Mouse (Mus musculus): ENCODE data around the gene Tal1. TPM values are rescaled to one million over a fixed set of nuclear protein-coding genes. Genes with fewer than 3 reads are reported as not detected.

Tal1 gene
- not detected in 2 replicates for polyA plus RNA-seq (2011; ENCODE audit: insufficient read length, low read depth, missing spikeins)

GRCm38 (mm10) chr4:115056371-115056920 is at the start of gene Tal1:
Gene Tal1, plus strand, starts transcription at chr4:115056426.
- Histone ChIP-seq H3K4me1 (ENCODE audit: control insufficient read depth, insufficient read depth, low read length) (no peaks in the 10 kb centered on the region; the same call in 1 of the 2 replicates), H3K27ac (ENCODE audit: insufficient read depth, low read length) (no peak within 1 kb of the TSS), H3K4me3 (ENCODE audit: insufficient read depth, low read length) (peak within 1 kb of the TSS; percentile 18)
- TF ChIP-seq CTCF (IDR thresholded peaks at IDR 0.05; ENCODE audit: borderline replicate concordance, insufficient read depth, low read length) = no peak
- TF ChIP-seq POLR2A (IDR thresholded peaks at IDR 0.05; ENCODE audit: low read depth, low read length) = no peak

DNA sequence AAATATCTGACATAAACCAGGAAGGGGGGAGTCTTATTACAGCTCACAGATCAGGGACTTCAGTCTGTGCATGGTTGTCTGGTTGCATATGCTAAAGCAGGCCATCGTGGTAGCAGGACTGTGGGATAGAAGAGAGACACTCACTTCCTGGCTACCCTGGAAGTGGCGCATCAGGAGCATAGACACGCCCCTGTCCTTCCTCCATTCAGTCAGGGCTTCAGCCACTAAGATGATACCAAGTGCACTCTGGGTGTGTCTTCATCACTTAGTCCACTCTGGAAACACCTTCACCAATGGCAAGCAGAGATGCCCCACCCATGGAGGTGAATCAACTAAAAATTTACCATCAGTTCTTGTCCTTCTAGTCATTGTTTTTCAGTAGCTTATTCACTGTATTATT is 42.0 kb upstream of the Tal1 start:
- no peaks in the 10 kb centered on the region for H3K4me1 ChIP-seq (ENCODE audit: control insufficient read depth, insufficient read depth, low read length)
- H3K27ac ChIP-seq (ENCODE audit: insufficient read depth, low read length) = no peak overlapping the region
- no peak overlapping the region for H3K4me3 ChIP-seq (ENCODE audit: insufficient read depth, low read length)
- TF ChIP-seq CTCF (IDR thresholded peaks at IDR 0.05; ENCODE audit: borderline replicate concordance, insufficient read depth, low read length) = no peak
- TF ChIP-seq POLR2A (IDR thresholded peaks at IDR 0.05; ENCODE audit: low read depth, low read length) = no peak

DNA sequence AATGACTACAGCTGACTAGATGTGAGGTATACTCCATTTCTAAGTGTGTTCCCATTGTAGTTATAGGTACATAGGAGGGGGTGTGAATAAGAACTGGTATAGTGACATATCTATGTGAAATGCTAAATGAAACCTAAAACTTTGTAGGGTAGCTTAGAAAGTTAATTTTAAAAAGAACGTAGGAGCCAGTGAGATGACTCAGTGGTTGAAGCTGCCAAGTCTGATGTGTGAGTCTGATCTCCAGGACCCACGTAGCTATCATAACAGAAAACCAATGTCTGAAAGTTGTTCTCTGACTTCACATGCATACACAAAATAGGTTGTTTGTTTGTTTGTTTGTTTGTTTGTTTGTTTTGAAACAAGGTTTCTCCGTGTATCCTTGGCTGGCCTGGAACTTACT is 36.2 kb upstream of the Tal1 start:
- H3K4me3 ChIP-seq (ENCODE audit: insufficient read depth, low read length) = no peak overlapping the region
- peaks cover 2% of the 10 kb centered on the region; the same call in 1 of the 2 replicates for H3K4me1 ChIP-seq (ENCODE audit: control insufficient read depth, insufficient read depth, low read length)
- TF ChIP-seq POLR2A (IDR thresholded peaks at IDR 0.05; ENCODE audit: low read depth, low read length) = no peak
- no peak for TF ChIP-seq CTCF (IDR thresholded peaks at IDR 0.05; ENCODE audit: borderline replicate concordance, insufficient read depth, low read length)
- peak overlapping the region; percentile 68; the same call in 1 of the 2 replicates for H3K27ac ChIP-seq (ENCODE audit: insufficient read depth, low read length)

DNA sequence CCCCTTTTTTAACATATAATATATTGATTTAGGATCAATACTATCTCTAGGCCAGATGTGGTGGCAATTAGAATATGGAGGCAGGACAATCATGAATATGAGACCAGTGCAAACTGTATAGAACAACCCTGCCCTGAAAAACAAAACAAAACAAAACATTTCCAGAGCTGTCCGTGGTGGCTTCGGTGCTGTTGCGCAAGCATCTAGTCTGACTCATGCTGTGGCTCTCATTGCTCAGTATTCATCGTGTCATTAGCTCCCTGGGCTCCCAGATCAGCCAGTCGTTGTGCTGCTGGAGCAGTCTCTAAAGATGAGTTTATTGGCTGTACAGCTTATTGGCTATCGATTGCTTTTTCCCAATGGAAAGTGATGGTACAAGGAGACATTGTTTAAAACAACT is 21.2 kb upstream of the Tal1 start:
- Histone ChIP-seq H3K4me3 (ENCODE audit: insufficient read depth, low read length) (no peak overlapping the region), H3K27ac (ENCODE audit: insufficient read depth, low read length) (no peak overlapping the region), H3K4me1 (ENCODE audit: control insufficient read depth, insufficient read depth, low read length) (no peaks in the 10 kb centered on the region)
- TF ChIP-seq CTCF (IDR thresholded peaks at IDR 0.05; ENCODE audit: borderline replicate concordance, insufficient read depth, low read length) = no peak
- TF ChIP-seq POLR2A (IDR thresholded peaks at IDR 0.05; ENCODE audit: low read depth, low read length) = no peak

- Histone ChIP-seq H3K4me1 (ENCODE audit: control insufficient read depth, insufficient read depth, low read length) (no peaks in the 10 kb centered on the region), H3K4me3 (ENCODE audit: insufficient read depth, low read length) (no peak overlapping the region), H3K27ac (ENCODE audit: insufficient read depth, low read length) (no peak overlapping the region)
- TF ChIP-seq POLR2A (IDR thresholded peaks at IDR 0.05; ENCODE audit: low read depth, low read length) = no peak
- peak; percentile 74; the same call in 1 of the 2 replicates for TF ChIP-seq CTCF (IDR thresholded peaks at IDR 0.05; ENCODE audit: borderline replicate concordance, insufficient read depth, low read length)
Observed at GRCm38 (mm10) chr4:115038242-115038641, 18.0 kb upstream of the Tal1 start.

GRCm38 (mm10) chr4:115045621-115046020 is 10.6 kb upstream of the Tal1 start:
- Histone ChIP-seq H3K27ac (ENCODE audit: insufficient read depth, low read length) (no peak overlapping the region), H3K4me1 (ENCODE audit: control insufficient read depth, insufficient read depth, low read length) (no peaks in the 10 kb centered on the region), H3K4me3 (ENCODE audit: insufficient read depth, low read length) (no peak overlapping the region)
- no peak for TF ChIP-seq POLR2A (IDR thresholded peaks at IDR 0.05; ENCODE audit: low read depth, low read length)
- no peak for TF ChIP-seq CTCF (IDR thresholded peaks at IDR 0.05; ENCODE audit: borderline replicate concordance, insufficient read depth, low read length)

GRCm38 (mm10) chr4:115047750-115048149 is 8.5 kb upstream of the Tal1 start:
- no peak overlapping the region for H3K4me3 ChIP-seq (ENCODE audit: insufficient read depth, low read length)
- H3K27ac ChIP-seq (ENCODE audit: insufficient read depth, low read length) = no peak overlapping the region
- TF ChIP-seq POLR2A (IDR thresholded peaks at IDR 0.05; ENCODE audit: low read depth, low read length) (no peak), CTCF (IDR thresholded peaks at IDR 0.05; ENCODE audit: borderline replicate concordance, insufficient read depth, low read length) (no peak)
- H3K4me1 ChIP-seq (ENCODE audit: control insufficient read depth, insufficient read depth, low read length) = no peaks in the 10 kb centered on the region; the same call in 1 of the 2 replicates

- no peak overlapping the region for H3K4me3 ChIP-seq (ENCODE audit: insufficient read depth, low read length)
- TF ChIP-seq POLR2A (IDR thresholded peaks at IDR 0.05; ENCODE audit: low read depth, low read length) = no peak
- no peak for TF ChIP-seq CTCF (IDR thresholded peaks at IDR 0.05; ENCODE audit: borderline replicate concordance, insufficient read depth, low read length)
Observed at GRCm38 (mm10) chr4:115048190-115048589, 8.0 kb upstream of the Tal1 start.

GRCm38 (mm10) chr4:115051245-115051644 is 5.0 kb upstream of the Tal1 start:
- Histone ChIP-seq H3K27ac (ENCODE audit: insufficient read depth, low read length) (no peak overlapping the region), H3K4me1 (ENCODE audit: control insufficient read depth, insufficient read depth, low read length) (no peaks in the 10 kb centered on the region; the same call in 1 of the 2 replicates), H3K4me3 (ENCODE audit: insufficient read depth, low read length) (no peak overlapping the region)
- TF ChIP-seq POLR2A (IDR thresholded peaks at IDR 0.05; ENCODE audit: low read depth, low read length) (no peak), CTCF (IDR thresholded peaks at IDR 0.05; ENCODE audit: borderline replicate concordance, insufficient read depth, low read length) (no peak)

More at GRCm38 (mm10) chr4:115048190-115048589, 8.0 kb upstream of the Tal1 start:
- no peaks in the 10 kb centered on the region; the same call in 1 of the 2 replicates for H3K4me1 ChIP-seq (ENCODE audit: control insufficient read depth, insufficient read depth, low read length)
- no peak overlapping the region for H3K27ac ChIP-seq (ENCODE audit: insufficient read depth, low read length)

DNA sequence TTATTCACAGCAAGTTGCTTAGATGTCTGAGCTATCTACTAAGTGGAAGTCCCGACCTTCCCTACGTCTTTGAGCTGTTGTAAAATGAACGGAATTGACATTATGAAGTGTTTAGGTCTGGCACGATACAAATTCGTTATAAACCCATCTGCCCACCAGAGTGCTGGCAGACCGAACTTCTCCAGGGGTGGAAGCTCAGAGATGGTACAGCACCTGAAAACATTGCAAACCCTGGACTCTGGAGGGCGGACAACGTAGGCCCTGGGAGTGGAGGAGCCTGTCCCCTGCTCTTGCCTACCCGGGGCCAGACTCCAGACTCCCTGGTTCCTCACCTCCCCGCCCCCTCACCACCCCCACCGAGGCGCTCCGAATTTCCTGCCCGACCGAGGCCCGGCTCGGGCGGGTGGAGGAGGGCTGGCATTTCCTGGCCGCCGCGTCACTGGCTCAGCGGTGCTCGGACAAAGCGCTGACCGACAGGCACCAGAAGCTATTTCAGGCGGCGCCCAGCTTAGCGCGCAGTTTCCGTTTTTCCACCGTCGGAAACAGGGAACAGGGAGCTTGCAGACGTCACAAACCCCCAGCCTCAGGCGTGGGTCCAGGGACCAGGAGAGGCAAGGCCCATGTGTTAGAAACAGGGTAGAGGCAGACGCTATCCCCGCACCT is 3.8 kb upstream of the Tal1 start:
- H3K27ac ChIP-seq (ENCODE audit: insufficient read depth, low read length) = no peak overlapping the region
- no peaks in the 10 kb centered on the region; the same call in 1 of the 2 replicates for H3K4me1 ChIP-seq (ENCODE audit: control insufficient read depth, insufficient read depth, low read length)
- peak overlapping the region; percentile 36 for H3K4me3 ChIP-seq (ENCODE audit: insufficient read depth, low read length)
- TF ChIP-seq POLR2A (IDR thresholded peaks at IDR 0.05; ENCODE audit: low read depth, low read length) = no peak
- no peak for TF ChIP-seq CTCF (IDR thresholded peaks at IDR 0.05; ENCODE audit: borderline replicate concordance, insufficient read depth, low read length)

All from embryonic fibroblast, embryonic 13.5 days (primary cell).